Mouse (Mus musculus): Measurements from ENCODE around the gene Mfap1b. TPM values are rescaled to one million over a fixed set of nuclear protein-coding genes. Genes with fewer than 3 reads are reported as not detected.

The Mfap1b gene
- polyA plus RNA-seq, 1 experiment from 2014 or later, result 53.8 TPM

DNA sequence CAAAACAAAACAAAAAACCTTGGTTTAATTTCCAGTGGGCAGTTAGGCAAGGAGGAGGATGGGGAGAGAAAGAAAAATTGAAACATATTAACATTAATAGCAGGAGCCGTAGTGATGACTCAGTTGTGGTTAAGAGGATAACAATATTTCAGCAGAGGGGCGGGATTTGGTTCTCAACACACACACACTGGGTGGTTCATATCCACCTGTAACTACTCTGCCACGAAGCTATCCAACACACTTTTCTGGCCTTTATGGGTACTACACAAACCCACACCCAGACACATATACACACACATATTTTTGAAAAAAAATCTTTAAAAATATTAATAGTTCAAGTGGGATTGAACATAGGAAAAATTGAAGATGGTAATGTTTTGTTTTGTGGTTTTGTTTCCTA lies 26.9 kb downstream of the Mfap1b start:
- Histone ChIP-seq H3K9ac (replicated peaks; ENCODE audit: low read depth, low read length) (no peak overlapping the region), H3K4me2 (replicated peaks; ENCODE audit: low read depth, low read length) (no peak overlapping the region), H3K4me1 (ENCODE audit: control insufficient read depth, insufficient read depth, low read length) (peaks cover 29% of the 10 kb centered on the region; the same call in 1 of the 2 replicates), H3K27ac (ENCODE audit: low read length) (no peak overlapping the region), H3K36me3 (ENCODE audit: control insufficient read depth, insufficient read depth, low read length) (peaks cover 5% of the 10 kb centered on the region; the same call in 1 of the 2 replicates), H3K4me3 (ENCODE audit: low read depth, low read length) (no peak overlapping the region), H3K27me3 (ENCODE audit: control insufficient read depth, insufficient read depth, low read length) (no peaks in the 10 kb centered on the region), H3K9me3 (ENCODE audit: control insufficient read depth, low read depth, low read length) (no peaks in the 10 kb centered on the region)
- no peak for ATAC-seq (ENCODE audit: insufficient number of reproducible peaks, insufficient read depth, low FRiP score, low read depth)
- WGBS, result 81% methylated on average over 3 of the region's 3 CpGs

DNA sequence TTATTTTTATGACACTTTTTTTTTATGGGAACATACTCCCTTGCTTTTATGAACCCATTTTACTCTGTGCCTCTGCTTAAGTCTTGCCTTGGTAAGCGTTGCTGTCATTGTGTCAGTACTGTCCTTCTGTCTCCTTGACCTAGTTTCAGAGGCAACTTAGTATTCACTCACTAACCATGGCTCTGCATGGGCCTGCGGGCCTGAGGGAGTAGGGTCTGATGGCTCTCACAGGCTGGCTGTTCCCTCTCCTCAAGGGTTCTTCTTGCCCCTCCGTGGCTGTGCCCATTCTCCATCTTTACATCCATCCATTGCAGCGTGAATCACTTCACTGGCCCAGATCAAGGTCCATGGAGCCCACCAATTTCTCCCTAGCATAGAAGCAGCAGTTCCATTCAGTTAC lies 27.4 kb downstream of the Mfap1b start:
- Histone ChIP-seq H3K9ac (replicated peaks; ENCODE audit: low read depth, low read length) (no peak overlapping the region), H3K36me3 (ENCODE audit: control insufficient read depth, insufficient read depth, low read length) (peaks cover 3% of the 10 kb centered on the region; the same call in 1 of the 2 replicates), H3K9me3 (ENCODE audit: control insufficient read depth, low read depth, low read length) (no peaks in the 10 kb centered on the region), H3K4me2 (replicated peaks; ENCODE audit: low read depth, low read length) (no peak overlapping the region), H3K27ac (ENCODE audit: low read length) (no peak overlapping the region), H3K4me3 (ENCODE audit: low read depth, low read length) (no peak overlapping the region), H3K4me1 (ENCODE audit: control insufficient read depth, insufficient read depth, low read length) (peaks cover 32% of the 10 kb centered on the region; the same call in 1 of the 2 replicates), H3K27me3 (ENCODE audit: control insufficient read depth, insufficient read depth, low read length) (0 out of 2 replicates have a peak, but pooled peaks cover under 1% of the 10 kb centered on the region)
- no peak for ATAC-seq (ENCODE audit: insufficient number of reproducible peaks, insufficient read depth, low FRiP score, low read depth)
- WGBS, result 79% methylated on average over 4 of the region's 4 CpGs

DNA sequence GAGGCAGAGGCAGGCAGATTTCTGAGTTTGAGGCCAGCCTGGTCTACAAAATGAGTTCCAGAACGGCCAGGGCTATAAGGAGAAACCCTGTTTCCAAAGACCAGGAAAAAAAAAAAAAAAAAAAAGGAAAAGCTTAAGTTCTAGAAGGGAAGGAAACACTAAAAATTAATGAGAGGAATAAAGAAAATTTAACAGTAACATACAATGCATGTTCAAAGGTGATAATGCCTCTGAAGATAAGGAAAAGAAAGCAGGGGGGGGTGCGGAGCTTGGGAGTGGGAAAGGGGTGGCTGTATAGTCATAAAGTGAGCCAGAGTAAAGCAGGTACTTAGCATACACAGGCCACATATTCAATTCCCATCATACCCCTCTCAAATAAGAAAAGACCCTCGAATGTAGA lies 28.8 kb downstream of the Mfap1b start:
- ATAC-seq (ENCODE audit: insufficient number of reproducible peaks, insufficient read depth, low FRiP score, low read depth), result no peak
- 86% methylated on average over 3 of the region's 3 CpGs for WGBS
- Histone ChIP-seq H3K27me3 (ENCODE audit: control insufficient read depth, insufficient read depth, low read length) (0 out of 2 replicates have a peak, but pooled peaks cover 3% of the 10 kb centered on the region), H3K4me1 (ENCODE audit: control insufficient read depth, insufficient read depth, low read length) (peaks cover 21% of the 10 kb centered on the region; the same call in 1 of the 2 replicates), H3K4me3 (ENCODE audit: low read depth, low read length) (no peak overlapping the region), H3K4me2 (replicated peaks; ENCODE audit: low read depth, low read length) (no peak overlapping the region), H3K27ac (ENCODE audit: low read length) (no peak overlapping the region), H3K9ac (replicated peaks; ENCODE audit: low read depth, low read length) (no peak overlapping the region), H3K36me3 (ENCODE audit: control insufficient read depth, insufficient read depth, low read length) (0 out of 2 replicates have a peak, but pooled peaks cover under 1% of the 10 kb centered on the region), H3K9me3 (ENCODE audit: control insufficient read depth, low read depth, low read length) (no peaks in the 10 kb centered on the region)

DNA sequence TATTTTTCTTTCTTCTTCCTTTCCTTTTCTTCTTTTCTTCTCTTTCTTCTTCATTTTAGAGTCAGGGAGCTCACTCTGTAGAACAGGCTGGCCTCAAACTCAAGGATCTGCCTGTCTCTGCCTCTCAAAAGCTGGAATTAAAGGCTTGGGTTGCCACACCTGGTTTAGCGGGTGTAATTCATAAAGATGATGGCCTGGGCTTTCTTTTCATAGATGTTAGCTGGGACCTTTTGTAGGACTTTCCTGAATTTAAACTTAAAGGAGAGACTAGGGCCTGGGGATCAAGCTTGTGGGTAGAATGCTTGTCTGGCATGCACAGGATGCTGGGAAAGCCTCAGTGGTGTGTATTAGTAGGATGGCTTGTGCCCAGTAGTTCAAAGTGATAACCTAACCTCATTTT lies 29.7 kb downstream of the Mfap1b start, which contains the start of gene Ell3:
TSS of gene Ell3 (minus strand) at position 101 of the 400 bp plus-strand sequence.
- H3K27me3 ChIP-seq (ENCODE audit: control insufficient read depth, insufficient read depth, low read length), result 0 out of 2 replicates have a peak, but pooled peaks cover 3% of the 10 kb centered on the region
- no peak for ATAC-seq (ENCODE audit: insufficient number of reproducible peaks, insufficient read depth, low FRiP score, low read depth)
- H3K27ac ChIP-seq (ENCODE audit: low read length), result no peak within 1 kb of the TSS
- peak within 1 kb of the TSS; percentile 56 for H3K4me2 ChIP-seq (replicated peaks; ENCODE audit: low read depth, low read length)
- H3K9ac ChIP-seq (replicated peaks; ENCODE audit: low read depth, low read length), result no peak within 1 kb of the TSS
- no peaks in the 10 kb centered on the region for H3K9me3 ChIP-seq (ENCODE audit: control insufficient read depth, low read depth, low read length)
- H3K4me1 ChIP-seq (ENCODE audit: control insufficient read depth, insufficient read depth, low read length), result peaks cover 20% of the 10 kb centered on the region; the same call in 1 of the 2 replicates
- peaks cover 9% of the 10 kb centered on the region; the same call in 1 of the 2 replicates for H3K36me3 ChIP-seq (ENCODE audit: control insufficient read depth, insufficient read depth, low read length)
- peak within 1 kb of the TSS; percentile 33; the same call in 1 of the 2 replicates for H3K4me3 ChIP-seq (ENCODE audit: low read depth, low read length)
- WGBS, result 77% methylated on average over 1 of the region's 1 CpGs

DNA sequence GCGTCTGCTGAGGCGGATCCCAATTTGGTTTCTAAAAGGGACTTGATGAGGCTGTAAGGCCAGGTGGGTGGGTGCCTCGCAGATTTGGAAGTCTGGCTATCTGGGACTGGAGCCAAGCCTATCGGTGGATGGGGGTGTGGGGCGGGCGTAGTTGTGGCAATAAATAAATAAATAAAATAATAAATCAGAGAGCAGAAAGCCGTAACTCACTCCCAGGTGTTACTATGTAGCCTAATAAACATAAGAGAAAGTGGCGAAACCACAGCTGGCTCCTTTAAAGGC lies 30.9 kb downstream of the Mfap1b start:
- Histone ChIP-seq H3K27ac (ENCODE audit: low read length) (no peak overlapping the region), H3K27me3 (ENCODE audit: control insufficient read depth, insufficient read depth, low read length) (0 out of 2 replicates have a peak, but pooled peaks cover 3% of the 10 kb centered on the region), H3K4me2 (replicated peaks; ENCODE audit: low read depth, low read length) (peak overlapping the region; percentile 56), H3K4me1 (ENCODE audit: control insufficient read depth, insufficient read depth, low read length) (peaks cover 20% of the 10 kb centered on the region; the same call in 1 of the 2 replicates), H3K4me3 (ENCODE audit: low read depth, low read length) (peak overlapping the region; percentile 33; the same call in 1 of the 2 replicates), H3K36me3 (ENCODE audit: control insufficient read depth, insufficient read depth, low read length) (peaks cover 16% of the 10 kb centered on the region; the same call in 1 of the 2 replicates), H3K9me3 (ENCODE audit: control insufficient read depth, low read depth, low read length) (no peaks in the 10 kb centered on the region), H3K9ac (replicated peaks; ENCODE audit: low read depth, low read length) (peak overlapping the region; percentile 28; the same call in 1 of the 2 replicates)
- ATAC-seq (ENCODE audit: insufficient number of reproducible peaks, insufficient read depth, low FRiP score, low read depth), result no peak
- 9% methylated on average over 8 of the region's 8 CpGs for WGBS

DNA sequence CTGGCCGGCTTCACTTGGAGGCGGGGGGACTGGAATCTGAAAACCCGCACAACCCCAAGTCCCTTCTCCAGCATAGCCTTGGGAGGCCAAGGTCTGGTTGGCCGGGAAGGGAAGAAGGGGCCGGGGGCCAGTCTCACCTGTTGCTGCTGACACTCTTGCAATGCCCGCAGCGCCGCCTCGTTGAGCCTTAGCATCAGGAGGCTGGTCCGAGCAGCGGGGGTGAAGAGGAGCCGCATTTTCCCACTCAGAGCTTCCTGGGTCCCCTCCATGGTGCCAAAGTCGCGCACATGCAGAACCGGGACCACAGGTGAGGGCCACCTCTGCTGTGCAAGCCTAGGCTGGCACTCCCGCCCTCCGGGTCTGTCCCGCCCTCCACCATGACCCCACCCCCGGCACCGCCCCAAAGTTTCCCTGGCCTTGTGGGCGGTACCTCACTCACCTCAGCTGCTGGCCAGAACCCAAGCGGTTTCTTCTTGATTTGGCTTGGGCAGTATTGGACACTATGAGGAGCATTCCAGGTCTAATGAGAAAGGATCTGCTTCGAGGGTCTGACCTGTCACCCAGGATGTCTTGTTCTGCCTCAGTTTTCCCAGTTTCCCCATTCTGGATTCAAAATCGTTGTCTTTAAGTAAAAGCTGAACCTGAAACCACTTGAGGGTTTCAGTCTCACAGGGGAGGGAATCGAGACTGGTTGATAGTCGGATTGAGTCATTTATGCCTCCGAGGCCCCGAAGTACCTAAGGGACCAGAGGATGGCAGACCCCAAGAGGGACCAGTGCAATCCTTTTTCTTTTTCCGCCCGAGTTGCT lies 31.4 kb downstream of the Mfap1b start:
- Histone ChIP-seq H3K4me2 (replicated peaks; ENCODE audit: low read depth, low read length) (peak overlapping the region; percentile 56), H3K4me1 (ENCODE audit: control insufficient read depth, insufficient read depth, low read length) (peaks cover 17% of the 10 kb centered on the region; the same call in 1 of the 2 replicates), H3K9ac (replicated peaks; ENCODE audit: low read depth, low read length) (peak overlapping the region; percentile 28; the same call in 1 of the 2 replicates), H3K27ac (ENCODE audit: low read length) (no peak overlapping the region), H3K36me3 (ENCODE audit: control insufficient read depth, insufficient read depth, low read length) (peaks cover 21% of the 10 kb centered on the region), H3K9me3 (ENCODE audit: control insufficient read depth, low read depth, low read length) (no peaks in the 10 kb centered on the region), H3K27me3 (ENCODE audit: control insufficient read depth, insufficient read depth, low read length) (0 out of 2 replicates have a peak, but pooled peaks cover 3% of the 10 kb centered on the region), H3K4me3 (ENCODE audit: low read depth, low read length) (peak overlapping the region; percentile 33)
- 2% methylated on average over 30 of the region's 30 CpGs for WGBS
- ATAC-seq (ENCODE audit: insufficient number of reproducible peaks, insufficient read depth, low FRiP score, low read depth), result peak; percentile 86

DNA sequence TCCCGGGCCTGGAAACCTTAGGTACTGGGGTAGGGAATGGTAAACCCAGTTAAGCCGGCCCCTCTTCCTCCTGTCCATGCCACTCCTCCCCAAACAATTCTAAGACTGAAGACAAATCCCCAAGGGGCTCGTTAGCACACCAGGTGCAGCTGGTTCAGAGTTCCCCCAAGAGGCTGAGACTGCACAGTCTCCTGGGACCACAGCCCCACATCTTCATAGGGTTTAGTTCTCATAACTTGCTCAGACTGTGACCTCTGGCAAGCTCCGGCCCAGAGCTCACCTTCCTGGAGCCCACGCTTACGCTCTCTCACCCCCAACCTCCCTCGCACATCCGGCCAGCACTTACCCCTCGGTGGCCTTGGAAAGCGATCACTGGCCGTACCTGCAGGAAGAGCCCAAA lies 32.1 kb downstream of the Mfap1b start:
- 0 out of 2 replicates have a peak, but pooled peaks cover 3% of the 10 kb centered on the region for H3K27me3 ChIP-seq (ENCODE audit: control insufficient read depth, insufficient read depth, low read length)
- H3K36me3 ChIP-seq (ENCODE audit: control insufficient read depth, insufficient read depth, low read length), result peaks cover 26% of the 10 kb centered on the region
- H3K9me3 ChIP-seq (ENCODE audit: control insufficient read depth, low read depth, low read length), result no peaks in the 10 kb centered on the region
- ATAC-seq (ENCODE audit: insufficient number of reproducible peaks, insufficient read depth, low FRiP score, low read depth), result peak; percentile 29
- peak overlapping the region; percentile 56 for H3K4me2 ChIP-seq (replicated peaks; ENCODE audit: low read depth, low read length)
- WGBS, result 7% methylated on average over 11 of the region's 11 CpGs
- H3K4me3 ChIP-seq (ENCODE audit: low read depth, low read length), result peak overlapping the region; percentile 33
- H3K9ac ChIP-seq (replicated peaks; ENCODE audit: low read depth, low read length), result peak overlapping the region; percentile 28; the same call in 1 of the 2 replicates
- H3K4me1 ChIP-seq (ENCODE audit: control insufficient read depth, insufficient read depth, low read length), result peaks cover 17% of the 10 kb centered on the region; the same call in 1 of the 2 replicates
- no peak overlapping the region for H3K27ac ChIP-seq (ENCODE audit: low read length)

DNA sequence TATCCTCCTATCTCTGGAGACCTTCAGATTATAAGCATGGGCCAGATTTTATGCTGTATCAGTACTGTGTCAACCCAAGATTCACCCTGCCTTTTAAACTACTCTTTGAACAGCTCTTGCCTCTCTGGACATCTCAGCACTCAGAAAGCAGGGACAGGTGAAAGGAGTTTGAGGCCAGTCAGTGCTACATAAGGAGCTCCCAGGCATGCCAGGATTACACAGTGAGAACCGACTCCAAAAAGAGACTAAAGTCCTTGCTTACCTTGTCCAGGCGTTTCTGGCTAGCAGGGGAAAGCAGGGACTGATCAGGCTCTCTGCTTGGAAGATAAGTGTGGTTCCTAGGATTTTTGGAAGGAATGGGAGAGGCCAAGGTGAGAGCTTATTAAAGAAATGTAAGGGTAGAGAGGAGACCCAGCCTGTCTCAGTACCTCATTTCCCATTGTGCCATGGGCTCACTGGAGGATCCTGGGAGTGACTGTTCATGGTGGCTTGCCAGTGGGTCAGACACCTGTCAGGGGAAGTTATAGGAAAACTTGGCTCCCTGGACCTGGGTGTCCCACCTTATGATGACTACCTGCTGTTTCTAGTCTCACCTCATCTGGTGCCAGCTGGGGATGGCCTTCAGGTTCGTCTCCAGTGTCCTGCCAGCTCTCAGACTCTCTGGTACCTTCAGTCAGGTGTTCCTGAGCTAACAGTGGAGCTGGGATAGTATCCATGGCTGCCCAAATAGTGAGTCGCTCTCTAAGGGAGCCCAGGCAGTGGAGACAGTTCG lies 32.8 kb downstream of the Mfap1b start:
- ATAC-seq (ENCODE audit: insufficient number of reproducible peaks, insufficient read depth, low FRiP score, low read depth), result no peak
- H3K27ac ChIP-seq (ENCODE audit: low read length), result no peak overlapping the region

More for the DNA sequence above, 32.8 kb downstream of the Mfap1b start:
- no peaks in the 10 kb centered on the region for H3K9me3 ChIP-seq (ENCODE audit: control insufficient read depth, low read depth, low read length)
- no peak overlapping the region for H3K9ac ChIP-seq (replicated peaks; ENCODE audit: low read depth, low read length)
- H3K36me3 ChIP-seq (ENCODE audit: control insufficient read depth, insufficient read depth, low read length), result peaks cover 29% of the 10 kb centered on the region
- H3K27me3 ChIP-seq (ENCODE audit: control insufficient read depth, insufficient read depth, low read length), result 0 out of 2 replicates have a peak, but pooled peaks cover 3% of the 10 kb centered on the region
- H3K4me2 ChIP-seq (replicated peaks; ENCODE audit: low read depth, low read length), result peak overlapping the region; percentile 56; the same call in 1 of the 2 replicates
- H3K4me3 ChIP-seq (ENCODE audit: low read depth, low read length), result 0 out of 2 replicates have a peak overlapping the region, but pooled peaks have one; percentile 33
- 53% methylated on average over 5 of the region's 5 CpGs for WGBS
- H3K4me1 ChIP-seq (ENCODE audit: control insufficient read depth, insufficient read depth, low read length), result peaks cover 17% of the 10 kb centered on the region; the same call in 1 of the 2 replicates
